Mouse (Mus musculus) right cerebral cortex, postnatal 4 days (tissue): Measurements from ENCODE around the gene Nrxn1.

Experiments used
- DNase-seq: peaks from one replicate; pipeline ENCODE4 v3.0.0-alpha.2; 2022

Nrxn1 gene

DNA sequence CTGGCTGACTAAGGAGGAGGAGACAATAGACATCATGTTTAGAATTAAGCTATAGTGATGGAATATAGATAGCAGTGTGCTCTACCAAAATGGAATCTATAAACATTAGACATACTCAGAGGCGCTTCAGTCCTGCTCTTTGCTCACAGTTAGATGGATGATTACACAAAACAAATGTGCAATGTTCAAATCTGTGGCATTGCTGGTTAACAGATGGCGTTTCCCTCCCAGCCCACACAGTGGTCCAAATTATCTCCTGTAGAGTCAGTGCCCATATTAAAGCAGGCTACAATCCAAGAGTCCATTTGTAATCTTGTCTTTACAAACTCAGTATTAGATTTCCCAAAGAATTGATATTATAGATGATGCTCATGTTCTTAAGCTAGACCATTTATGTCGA is 666.9 kb downstream of the Nrxn1 start:
- DNase-seq = no peak

GRCm38 (mm10) chr17:90422591-90422990 is 670.3 kb downstream of the Nrxn1 start:
- no peak for DNase-seq

- no peak for DNase-seq
These were observed 672.1 kb downstream of the Nrxn1 start for GRCm38 (mm10) chr17:90420757-90421156.

DNA sequence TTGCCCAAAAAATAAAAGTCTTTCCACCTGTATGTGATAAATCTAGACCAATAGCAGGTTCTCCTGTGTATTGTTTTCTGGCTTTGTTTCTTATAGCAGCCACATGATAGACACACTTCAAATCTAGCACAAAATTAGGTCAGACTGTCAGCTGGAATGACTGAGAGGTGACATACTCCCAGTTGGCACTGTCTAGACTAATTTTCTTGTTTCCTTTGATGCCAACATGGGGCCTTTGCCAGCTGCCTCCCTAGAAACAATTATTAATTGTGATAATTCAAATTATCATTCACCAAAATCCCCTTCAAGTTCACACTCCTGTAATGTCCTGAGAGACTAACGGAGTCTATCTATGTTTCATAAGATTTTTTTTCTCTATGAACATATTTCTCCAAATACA is 673.3 kb downstream of the Nrxn1 start:
- no peak for DNase-seq

GRCm38 (mm10) chr17:90396357-90396756 is 696.5 kb downstream of the Nrxn1 start:
- no peak for DNase-seq

- no peak for DNase-seq
These were observed 698.3 kb downstream of the Nrxn1 start for GRCm38 (mm10) chr17:90394606-90395005.

DNA sequence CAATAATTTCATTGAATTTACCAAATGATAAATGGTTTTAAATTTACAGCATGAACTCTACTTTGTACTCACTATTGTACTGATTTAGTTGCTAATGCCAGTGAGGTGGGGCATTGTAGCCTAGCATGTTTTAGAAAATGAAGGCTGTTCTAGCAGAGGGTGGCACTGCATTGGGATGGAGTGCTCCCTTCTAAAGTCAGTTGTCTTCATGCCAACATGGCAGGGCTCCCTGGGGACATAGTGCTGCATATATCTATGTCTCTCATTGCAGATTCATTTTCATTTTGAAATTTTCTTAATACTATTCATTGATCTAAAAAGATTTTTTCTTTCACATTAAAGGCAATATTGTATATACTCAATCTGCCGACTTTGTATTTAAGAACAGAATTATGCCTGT is 700.1 kb downstream of the Nrxn1 start:
- DNase-seq = no peak

GRCm38 (mm10) chr17:90390316-90391212 is 702.3 kb downstream of the Nrxn1 start:
- no peak for DNase-seq

- no peak for DNase-seq
These were observed 708.0 kb downstream of the Nrxn1 start for GRCm38 (mm10) chr17:90384856-90385255.

DNA sequence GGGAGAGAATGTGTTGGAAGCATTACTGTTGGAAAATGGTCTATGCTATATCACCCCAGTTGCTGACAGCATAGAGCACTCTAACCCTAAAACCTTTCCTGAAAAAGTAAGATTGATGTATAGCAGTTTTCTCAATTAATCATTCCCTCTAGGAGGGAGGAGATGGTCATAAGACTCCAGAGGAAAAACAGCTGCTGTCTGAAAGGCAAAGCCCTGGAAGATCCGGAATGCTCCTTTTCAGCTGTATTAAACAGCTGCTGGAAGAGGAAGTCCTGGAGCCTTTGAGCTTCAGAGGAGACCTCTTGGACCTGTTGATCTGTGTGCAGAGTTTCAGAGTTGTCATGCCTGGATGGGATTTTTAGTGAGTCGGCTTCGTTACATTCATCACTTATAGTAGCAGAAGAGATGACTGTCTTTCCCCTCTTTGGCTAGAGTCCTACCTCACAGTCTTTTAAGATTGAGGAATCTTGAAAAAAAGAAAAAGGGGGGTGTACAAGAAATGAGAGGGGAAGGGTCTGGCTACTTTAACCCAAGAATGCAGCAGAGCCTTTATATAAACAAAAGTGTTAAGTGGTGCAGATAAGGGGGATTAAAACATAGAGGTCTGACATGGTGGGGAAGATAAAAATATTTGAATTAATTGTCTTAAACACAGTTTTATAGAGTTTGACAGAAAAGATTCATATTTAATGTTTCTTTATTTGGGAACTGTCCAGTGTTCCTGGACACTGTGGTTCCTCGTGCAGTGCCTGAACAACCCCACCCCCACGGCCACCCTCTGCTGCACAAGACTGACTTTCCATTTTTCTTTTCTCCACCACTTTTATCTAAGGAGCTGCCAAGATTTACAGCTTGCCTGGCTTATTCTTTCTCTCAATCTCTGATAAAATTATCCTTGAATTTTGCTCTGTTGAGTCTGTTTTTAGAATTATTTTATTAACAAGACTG is 710.1 kb downstream of the Nrxn1 start:
- no peak for DNase-seq

GRCm38 (mm10) chr17:90376533-90376932 is 716.3 kb downstream of the Nrxn1 start:
- no peak for DNase-seq

- DNase-seq = no peak
These were observed 730.7 kb downstream of the Nrxn1 start for GRCm38 (mm10) chr17:90362169-90362568.

GRCm38 (mm10) chr17:90349385-90350095 is 743.3 kb downstream of the Nrxn1 start:
- no peak for DNase-seq

- no peak for DNase-seq
These were observed 746.0 kb downstream of the Nrxn1 start for GRCm38 (mm10) chr17:90346735-90347475.

DNA sequence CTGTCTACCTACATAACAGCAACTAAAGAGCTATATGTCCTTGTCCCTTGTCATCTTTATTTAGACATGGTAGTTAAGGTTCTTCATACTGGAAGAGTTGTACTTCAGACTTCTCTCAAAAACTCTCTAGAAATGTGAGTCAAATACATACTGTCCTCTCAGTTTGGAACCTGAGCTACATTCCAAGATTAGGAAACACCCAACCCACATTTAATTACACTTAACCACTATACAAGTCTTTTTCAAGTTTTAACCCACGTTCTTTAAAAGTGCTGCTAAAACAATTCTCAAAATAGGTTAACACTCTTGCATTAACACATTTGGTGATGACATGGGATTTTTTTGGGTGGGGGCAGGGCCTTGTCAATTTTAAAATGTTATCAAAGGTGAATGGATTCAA is 759.4 kb downstream of the Nrxn1 start:
- DNase-seq = no peak

- DNase-seq = no peak
These were observed 769.2 kb downstream of the Nrxn1 start for GRCm38 (mm10) chr17:90323674-90324073.

- no peak for DNase-seq
These were observed 820.6 kb downstream of the Nrxn1 start for GRCm38 (mm10) chr17:90272225-90272624.

DNA sequence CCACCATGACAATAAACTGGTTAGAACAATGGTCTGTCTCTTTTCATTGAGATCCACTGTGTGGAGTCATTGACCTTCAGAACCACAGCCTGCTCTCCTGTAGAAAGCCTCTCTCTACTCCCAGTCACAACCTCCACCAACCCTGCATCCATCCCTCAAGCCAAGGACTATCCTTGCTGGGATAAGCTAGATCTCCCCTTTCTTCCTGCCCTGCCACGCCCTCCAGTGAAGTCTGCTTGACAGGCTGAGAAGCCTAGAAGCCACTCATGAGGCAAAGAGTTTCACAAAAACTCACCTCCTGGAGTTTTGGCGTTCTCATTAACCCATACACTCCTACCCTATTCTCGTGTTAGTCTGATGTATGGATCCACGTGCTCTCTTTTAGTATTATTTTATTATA is 821.7 kb downstream of the Nrxn1 start:
- no peak for DNase-seq

GRCm38 (mm10) chr17:90269143-90269542 is 823.7 kb downstream of the Nrxn1 start:
- DNase-seq = no peak

DNA sequence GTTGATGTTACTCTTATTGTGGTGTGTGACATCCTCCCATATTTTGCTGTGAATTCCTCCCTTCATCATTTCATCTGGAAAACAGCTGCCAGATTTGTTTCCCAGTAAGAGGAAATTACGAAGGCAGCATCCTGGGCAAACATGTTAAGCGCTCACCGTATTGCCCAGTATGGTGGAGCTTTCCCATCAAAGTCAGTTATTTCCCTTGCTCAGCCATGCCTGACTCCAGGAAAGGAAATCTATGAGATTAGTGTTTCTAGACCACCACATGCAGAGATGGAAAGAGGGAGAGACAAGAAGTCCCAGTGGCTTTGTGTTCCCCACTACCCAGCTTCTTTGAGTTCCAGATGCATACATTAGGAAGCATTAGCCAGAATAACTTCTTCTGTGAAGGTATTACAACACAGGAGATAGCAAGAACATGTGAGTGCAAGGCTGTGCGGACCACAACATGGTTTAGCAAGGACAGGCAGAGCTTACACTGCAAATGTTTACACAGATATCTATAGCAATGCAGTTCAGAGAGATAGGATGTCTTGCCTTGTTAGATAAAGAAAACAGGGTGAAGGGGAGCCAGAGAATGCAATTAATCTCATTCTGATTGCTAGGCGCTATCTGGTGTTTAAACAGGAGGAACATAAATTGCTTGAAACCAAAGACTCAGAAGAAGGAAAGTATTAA is 839.3 kb downstream of the Nrxn1 start:
- DNase-seq = no peak

DNA sequence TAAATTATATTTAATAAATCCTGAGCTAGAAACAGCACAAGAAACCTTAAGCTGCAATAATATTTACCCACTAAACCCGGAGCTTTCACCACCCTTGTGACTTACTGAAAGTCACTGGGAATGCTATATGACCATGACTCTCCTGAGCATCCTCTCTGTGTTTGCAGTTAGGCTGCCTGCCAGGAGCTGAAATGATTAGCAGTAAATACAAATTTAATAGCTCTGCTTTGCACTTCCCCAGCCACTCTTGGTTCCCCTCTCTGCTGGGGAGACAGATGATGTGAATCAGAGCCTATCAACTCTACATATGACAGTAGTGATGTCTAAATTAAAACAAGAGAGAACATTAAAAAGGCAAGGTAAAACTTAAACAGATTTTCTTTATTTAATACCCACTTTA is 840.7 kb downstream of the Nrxn1 start:
- no peak for DNase-seq
